Mouse (Mus musculus) olfactory bulb, adult 2 months (tissue): ENCODE measurements around the gene Chst10. TPM values are rescaled to one million over a fixed set of nuclear protein-coding genes. Genes with fewer than 3 reads are reported as not detected.

Experiments used
- H3K27ac ChIP-seq: fragments of 200-500 bp; 2 replicates; pipeline ENCODE4 v1.5.1; 2012; ENCODE audit warnings: low read depth, low read length; ENCODE audit not compliant: insufficient read depth
- H3K4me1 ChIP-seq: fragments of 200-500 bp; 2 replicates; pipeline ENCODE4 v1.6.1; 2012; ENCODE audit warnings: low read length; ENCODE audit not compliant: control insufficient read depth, insufficient read depth
- H3K4me3 ChIP-seq: fragments of 200-500 bp; 2 replicates; pipeline ENCODE4 v1.5.1; 2012; ENCODE audit warnings: mild to moderate bottlenecking, low read depth, low read length, moderate library complexity; ENCODE audit not compliant: insufficient read depth
- CTCF ChIP-seq: fragments of 200-500 bp; IDR thresholded peaks from 2 replicates; pipeline ENCODE4 v1.5.1; 2012; ENCODE audit warnings: low read depth, mild to moderate bottlenecking, low read length, moderate library complexity; ENCODE audit not compliant: insufficient read depth
- POLR2A ChIP-seq: fragments of 200-500 bp; IDR thresholded peaks from 2 replicates; pipeline ENCODE4 v1.6.1; 2012; ENCODE audit warnings: mild to moderate bottlenecking, low read depth, low read length, moderate library complexity; ENCODE audit not compliant: insufficient read depth
- WGBS: fragments of 180-500 bp; shearing (Covaris S2); methylation state at CpG from one replicate; pipeline ENCODE4 v1.1.7; 2018; 5-methylcytosine and 5-hydroxymethylcytosine counted together
- polyA plus RNA-seq: library from polyadenylated mRNA; stranded (reverse); fragments of >200 nt; gene quantifications from 2 replicates; pipeline ENCODE4 v1.2.4, GENCODE M21; 2012; ENCODE audit warnings: low replicate concordance; ENCODE audit not compliant: missing spikeins, insufficient read depth, insufficient read length

Chst10 gene
- polyA plus RNA-seq, 1 experiment = not detected

DNA sequence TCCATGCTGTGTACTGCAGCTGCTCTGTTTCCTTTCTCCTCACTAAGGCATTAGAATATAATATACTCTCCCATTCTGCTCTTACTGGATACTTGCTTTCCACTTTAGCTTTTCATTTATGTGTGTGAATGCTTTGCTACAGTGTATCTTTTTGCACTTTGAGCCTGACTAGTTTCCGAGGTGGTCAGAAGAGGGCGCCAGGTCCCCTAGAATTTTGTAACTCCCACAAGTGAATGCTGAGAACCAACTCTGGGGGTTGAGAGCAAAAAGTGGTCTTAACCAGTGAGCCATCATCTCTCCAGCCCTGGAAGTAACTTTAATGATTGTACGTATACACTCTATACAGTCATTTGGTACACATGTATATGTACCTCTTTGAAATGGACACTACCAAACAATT lies 63.1 kb downstream of the Chst10 start:
- 36% methylated on average over 3 of the region's 3 CpGs for WGBS

DNA sequence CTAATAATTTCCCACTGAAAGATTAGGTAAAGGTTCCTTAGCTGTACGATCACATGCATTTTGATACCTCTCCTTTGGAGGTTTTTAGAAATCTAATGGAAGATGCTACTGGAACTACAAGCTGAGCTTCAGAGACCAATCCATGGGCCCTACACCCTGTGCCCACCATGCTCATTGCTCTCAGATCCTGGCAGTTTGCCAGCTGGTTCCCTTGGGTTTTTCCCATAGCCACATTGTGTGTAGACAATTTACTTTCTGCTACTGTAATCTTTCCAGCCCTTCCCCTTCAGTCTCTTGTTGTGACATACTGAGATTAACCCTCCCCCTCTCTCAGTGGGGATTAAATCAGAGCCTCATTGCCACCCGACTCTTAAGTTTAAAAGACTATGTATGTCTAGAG lies 73.0 kb downstream of the Chst10 start:
- peaks cover 7% of the 10 kb centered on the region; the same call in 1 of the 2 replicates for H3K4me1 ChIP-seq
- TF ChIP-seq CTCF (no peak), POLR2A (no peak)
- WGBS = 56% methylated on average over 2 of the region's 2 CpGs
- no peak overlapping the region for H3K4me3 ChIP-seq
- H3K27ac ChIP-seq = no peak overlapping the region

More for the DNA sequence above, 63.1 kb downstream of the Chst10 start:
- H3K4me3 ChIP-seq = no peak overlapping the region
- H3K27ac ChIP-seq = no peak overlapping the region
- no peak for TF ChIP-seq POLR2A
- TF ChIP-seq CTCF = no peak
- H3K4me1 ChIP-seq = no peaks in the 10 kb centered on the region

DNA sequence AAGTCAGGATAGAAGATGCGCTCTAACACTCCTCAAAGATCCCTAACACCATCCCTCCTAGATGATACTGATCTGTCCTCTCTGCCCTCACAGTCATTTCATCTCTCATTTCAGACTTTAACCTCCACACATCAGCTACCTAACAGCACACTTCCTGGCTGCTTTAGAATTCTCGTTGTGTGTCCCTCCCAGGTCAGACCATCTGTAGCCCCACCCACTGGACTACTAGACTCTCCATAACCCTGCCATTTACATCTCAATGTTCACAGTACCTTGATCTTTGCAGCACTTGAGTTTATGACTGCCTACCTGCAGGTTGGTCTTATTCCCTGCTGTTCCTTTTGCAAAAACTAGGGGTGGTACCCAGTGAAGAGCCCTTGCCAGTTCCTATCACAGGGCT lies 74.1 kb downstream of the Chst10 start:
- peaks cover 7% of the 10 kb centered on the region; the same call in 1 of the 2 replicates for H3K4me1 ChIP-seq
- TF ChIP-seq CTCF (no peak), POLR2A (no peak)
- H3K4me3 ChIP-seq = no peak overlapping the region
- WGBS = 85% methylated on average over 2 of the region's 2 CpGs
- no peak overlapping the region for H3K27ac ChIP-seq

DNA sequence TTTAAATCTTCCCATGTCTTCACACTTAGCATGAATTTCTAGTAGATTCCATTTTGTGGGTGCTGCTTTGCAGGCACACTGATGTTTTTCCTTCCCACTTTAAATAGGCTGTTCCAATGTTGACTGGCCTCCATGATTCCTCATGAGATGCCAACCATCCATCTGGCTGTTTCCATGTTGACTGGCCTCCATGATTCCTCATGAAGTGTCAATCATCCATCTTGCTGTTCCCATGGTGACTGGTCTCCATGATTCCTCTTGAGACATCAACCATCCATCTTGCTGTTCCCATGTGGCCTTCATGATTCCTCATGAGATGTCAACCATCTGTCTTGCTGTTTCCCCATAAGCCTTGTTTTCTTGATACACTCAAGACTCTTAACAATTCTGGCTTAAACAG lies 78.3 kb downstream of the Chst10 start:
- H3K4me3 ChIP-seq = no peak overlapping the region
- no peak for TF ChIP-seq CTCF
- TF ChIP-seq POLR2A = no peak
- H3K4me1 ChIP-seq = peaks cover 5% of the 10 kb centered on the region
- H3K27ac ChIP-seq = no peak overlapping the region

DNA sequence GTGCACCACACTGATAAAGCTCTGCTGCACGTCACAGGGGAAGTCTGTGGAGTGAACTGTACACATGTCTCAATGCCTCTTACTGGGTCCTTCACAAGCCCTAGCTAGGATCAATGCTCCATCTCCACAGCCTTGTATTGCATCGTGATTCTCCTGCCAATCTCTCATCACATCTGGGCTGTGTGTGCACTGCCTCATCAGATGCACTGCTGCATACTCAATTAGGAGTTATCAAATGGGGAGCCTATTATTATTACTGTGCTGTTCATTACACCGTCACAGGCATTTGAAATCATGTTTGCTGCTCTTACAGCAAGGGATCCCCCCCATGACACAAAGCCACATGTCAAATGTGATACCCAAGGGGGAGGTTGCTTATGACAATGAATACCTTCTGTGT lies 80.3 kb downstream of the Chst10 start:
- no peak overlapping the region for H3K4me3 ChIP-seq
- WGBS = 32% methylated on average over 3 of the region's 3 CpGs
- TF ChIP-seq POLR2A (no peak), CTCF (no peak)
- no peak overlapping the region for H3K27ac ChIP-seq
- H3K4me1 ChIP-seq = peaks cover 5% of the 10 kb centered on the region

DNA sequence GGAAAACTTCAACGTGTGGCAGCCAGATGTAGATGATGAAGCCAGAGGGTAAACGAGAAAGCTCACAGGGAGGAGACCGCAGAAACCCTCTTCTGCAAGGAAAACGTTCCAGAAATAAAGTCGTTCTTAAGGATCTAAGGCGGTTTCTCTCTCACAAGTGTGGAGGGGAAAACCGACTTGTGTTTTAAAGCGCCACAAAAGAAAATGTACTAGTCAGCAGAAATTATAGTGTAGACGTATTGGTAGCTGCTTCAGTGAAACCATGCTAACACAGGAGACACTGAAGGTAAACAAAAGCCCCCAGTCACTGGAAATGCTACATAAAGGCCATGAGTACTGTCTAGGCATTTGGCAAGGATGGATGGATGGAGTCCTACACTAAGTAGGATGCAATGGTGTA lies 80.7 kb downstream of the Chst10 start:
- WGBS = 36% methylated on average over 9 of the region's 9 CpGs
- no peak for TF ChIP-seq POLR2A
- no peak for TF ChIP-seq CTCF
- H3K4me3 ChIP-seq = no peak overlapping the region
- H3K27ac ChIP-seq = no peak overlapping the region
- H3K4me1 ChIP-seq = peaks cover 5% of the 10 kb centered on the region

DNA sequence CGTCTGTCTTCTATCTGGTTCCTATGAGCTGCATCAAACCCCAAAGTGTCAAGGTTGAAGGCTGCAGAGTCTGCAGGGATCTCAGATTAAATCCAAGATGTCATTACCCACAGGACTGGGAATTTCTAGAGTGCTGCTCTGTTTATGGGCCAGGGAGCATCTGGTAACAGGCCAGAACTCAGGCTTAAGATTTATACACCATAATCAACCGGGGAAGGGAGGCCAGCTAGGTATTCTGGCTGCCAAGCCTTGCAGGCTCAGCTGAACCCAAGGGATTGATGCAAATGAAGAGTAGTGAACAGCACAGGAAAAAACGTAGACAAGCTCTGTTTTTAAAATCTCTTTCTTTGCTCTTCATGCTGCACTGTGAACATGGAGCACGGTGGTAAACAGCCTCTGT lies 81.7 kb downstream of the Chst10 start:
- Histone ChIP-seq H3K4me3 (no peak overlapping the region), H3K27ac (no peak overlapping the region), H3K4me1 (peaks cover 5% of the 10 kb centered on the region)
- TF ChIP-seq CTCF = no peak
- no peak for TF ChIP-seq POLR2A
- 35% methylated on average over 4 of the region's 4 CpGs for WGBS

Other genes with a start within 250 kb of the Chst10 start
- not detected in 2 replicates for gene Aff3, start 233.2 kb downstream of the Chst10 start, polyA plus RNA-seq
- gene Lonrf2, start 61.5 kb downstream of the Chst10 start, polyA plus RNA-seq = 59.8 TPM in 1 of 2 replicates, not detected in the other
- not detected in 2 replicates for gene Nms, start 41.0 kb upstream of the Chst10 start, polyA plus RNA-seq
- gene Pdcl3, start 87.4 kb upstream of the Chst10 start, polyA plus RNA-seq = not detected in 2 replicates